Mouse (Mus musculus) neural tube, embryonic 14.5 days (tissue): Measurements from ENCODE around the gene Btbd3. TPM values are rescaled to one million over a fixed set of nuclear protein-coding genes. Genes with fewer than 3 reads are reported as not detected.

Experiments
- ATAC-seq: fragments of 200-750 bp; cut with Nextera tagmentation; 2 replicates; pipeline ENCODE4 v1.8.0; 2017; ENCODE audit warnings: low read depth, mild to moderate bottlenecking, moderate TSS enrichment, moderate library complexity
- H3K27ac ChIP-seq: fragments of 300-500 bp; sonication (generic); 2 replicates; pipeline ENCODE4 v1.5.1; 2014; ENCODE audit warnings: low read depth, mild to moderate bottlenecking, control low read depth, low read length, moderate library complexity, mixed read lengths
- H3K27me3 ChIP-seq: fragments of 300-500 bp; sonication (generic); 2 replicates; pipeline ENCODE4 v1.6.1; 2014; ENCODE audit warnings: low read length; ENCODE audit not compliant: control insufficient read depth, insufficient read depth
- H3K36me3 ChIP-seq: fragments of 300-500 bp; sonication (generic); 2 replicates; pipeline ENCODE4 v1.6.1; 2014; ENCODE audit warnings: low read length, mixed read lengths; ENCODE audit not compliant: control insufficient read depth, insufficient read depth
- H3K4me1 ChIP-seq: fragments of 300-500 bp; sonication (generic); 2 replicates; pipeline ENCODE4 v1.6.1; 2014; ENCODE audit warnings: low read length; ENCODE audit not compliant: control insufficient read depth, insufficient read depth
- H3K4me2 ChIP-seq: fragments of 300-500 bp; sonication (generic); 2 replicates; pipeline ENCODE4 v1.6.1; 2014; ENCODE audit warnings: mild to moderate bottlenecking, low read depth, low read length, control low read depth
- H3K4me3 ChIP-seq: fragments of 300-500 bp; sonication (generic); 2 replicates; pipeline ENCODE4 v1.5.1; 2014; ENCODE audit warnings: low read depth, low read length, control low read depth, mixed read lengths
- H3K9ac ChIP-seq: fragments of 300-500 bp; sonication (generic); replicated peaks from 2 replicates; pipeline ENCODE4 v1.6.1; 2014; ENCODE audit warnings: low read depth, mild to moderate bottlenecking, control low read depth, low read length, mixed read lengths
- H3K9me3 ChIP-seq: fragments of 300-500 bp; sonication (generic); 2 replicates; pipeline ENCODE4 v1.6.1; 2016; ENCODE audit warnings: low read length; ENCODE audit not compliant: control insufficient read depth
- WGBS: fragments of 180-500 bp; shearing (Covaris S2); extraction: QIAGEN DNeasy Blood & Tissue Kit; methylation state at CpG from one replicate; pipeline ENCODE4 v1.1.7; 2014; 5-methylcytosine and 5-hydroxymethylcytosine counted together
- polyA plus RNA-seq: library from polyadenylated mRNA; unstranded; fragments of >200 nt; fragmentation: Nextera tagmentation; extraction: Ambion mirVana; gene quantifications from 2 replicates; pipeline ENCODE4 v1.2.1, GENCODE M21; 2014

The Btbd3 gene
- polyA plus RNA-seq, 1 experiment from 2014 or later, result 26.1 TPM

DNA sequence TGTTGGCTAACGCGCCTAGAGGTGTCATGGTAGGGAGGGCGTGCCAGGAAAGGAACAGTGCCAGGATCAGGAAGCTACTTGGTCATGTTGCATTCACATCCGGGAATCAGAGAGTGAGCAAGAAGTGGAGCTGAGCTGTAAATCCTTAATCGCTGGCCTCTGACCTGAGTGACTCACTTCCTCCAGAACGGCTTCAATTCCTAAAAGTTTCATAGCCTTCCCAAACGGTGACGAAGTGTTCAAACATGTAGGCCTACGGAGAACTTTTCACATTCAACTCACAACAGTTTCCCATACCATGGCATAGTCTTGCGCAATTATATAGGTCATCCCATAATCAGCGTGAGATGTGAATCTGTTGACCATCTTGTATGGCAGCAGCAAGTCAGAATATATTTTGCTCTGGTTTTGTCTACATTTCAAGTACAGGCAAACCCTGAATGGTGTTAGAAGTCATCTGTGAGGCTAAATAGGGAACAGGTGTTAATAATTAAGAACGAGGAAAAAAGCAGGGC, 247.6 kb downstream of the Btbd3 start:
- Histone ChIP-seq H3K27me3 (no peaks in the 10 kb centered on the region), H3K4me3 (no peak overlapping the region), H3K9ac (no peak overlapping the region), H3K4me1 (no peaks in the 10 kb centered on the region), H3K4me2 (no peak overlapping the region), H3K27ac (no peak overlapping the region), H3K36me3 (no peaks in the 10 kb centered on the region), H3K9me3 (no peaks in the 10 kb centered on the region)
- ATAC-seq, result no peak
- WGBS, result 88% methylated on average over 12 of the region's 12 CpGs

DNA sequence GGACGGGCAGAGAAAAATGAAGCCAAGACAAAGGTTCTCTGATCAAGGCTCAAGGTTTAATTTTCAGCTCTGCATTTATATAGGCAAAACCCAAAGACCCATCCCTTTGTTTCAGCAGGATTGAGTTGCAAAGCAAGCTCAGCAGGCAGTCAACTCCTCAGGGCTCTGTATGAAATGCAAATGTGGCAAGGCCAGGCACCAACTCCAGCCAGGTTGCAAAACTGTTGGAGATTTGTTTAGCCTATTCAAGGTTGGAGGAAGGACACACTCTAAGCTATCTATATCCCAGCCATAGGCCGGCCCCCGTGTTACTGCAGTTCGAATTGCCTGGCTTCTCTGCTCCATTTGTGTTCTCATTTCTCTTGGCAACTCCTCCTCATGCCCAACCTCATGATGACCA, 259.2 kb downstream of the Btbd3 start:
- Histone ChIP-seq H3K36me3 (no peaks in the 10 kb centered on the region), H3K27me3 (no peaks in the 10 kb centered on the region), H3K4me1 (no peaks in the 10 kb centered on the region), H3K27ac (no peak overlapping the region), H3K9me3 (no peaks in the 10 kb centered on the region), H3K4me3 (no peak overlapping the region), H3K9ac (no peak overlapping the region), H3K4me2 (no peak overlapping the region)
- 43% methylated on average over 4 of the region's 4 CpGs for WGBS
- ATAC-seq, result no peak

GRCm38 (mm10) chr2:138528461-138528860, 272.1 kb downstream of the Btbd3 start:
- 0 out of 2 replicates have a peak, but pooled peaks cover 2% of the 10 kb centered on the region for H3K4me1 ChIP-seq
- no peak overlapping the region for H3K4me2 ChIP-seq
- no peak overlapping the region for H3K27ac ChIP-seq
- no peaks in the 10 kb centered on the region for H3K36me3 ChIP-seq
- no peaks in the 10 kb centered on the region for H3K9me3 ChIP-seq
- WGBS, result 82% methylated on average over 1 of the region's 1 CpGs
- no peak overlapping the region for H3K9ac ChIP-seq
- H3K4me3 ChIP-seq, result no peak overlapping the region
- ATAC-seq, result no peak
- no peaks in the 10 kb centered on the region for H3K27me3 ChIP-seq

- ATAC-seq, result no peak
- H3K27me3 ChIP-seq, result no peaks in the 10 kb centered on the region
- WGBS, result 58% methylated on average over 5 of the region's 5 CpGs
Observed at GRCm38 (mm10) chr2:138531160-138531967, 275.0 kb downstream of the Btbd3 start.

DNA sequence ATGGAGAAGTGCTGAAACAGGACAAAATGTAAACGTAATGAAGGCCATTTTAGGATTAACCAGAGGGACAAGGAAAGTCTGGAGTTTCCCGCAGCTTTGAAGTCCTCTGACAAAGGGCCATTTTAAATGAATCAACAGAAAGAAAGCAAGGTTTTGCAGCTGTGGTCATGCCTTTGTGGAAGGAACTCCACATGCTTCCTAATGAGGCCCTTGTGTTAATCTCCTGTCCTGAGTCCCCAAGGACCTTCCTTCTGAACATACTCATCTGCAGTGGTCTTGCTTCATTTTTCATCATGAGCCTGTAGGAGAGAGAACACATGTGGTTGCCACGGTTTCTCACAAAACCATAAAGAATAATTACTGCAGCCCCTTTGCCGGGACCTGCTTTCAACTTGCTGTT, 275.6 kb downstream of the Btbd3 start:
- WGBS, result 39% methylated on average over 4 of the region's 4 CpGs
- H3K27me3 ChIP-seq, result no peaks in the 10 kb centered on the region
- no peak overlapping the region for H3K9ac ChIP-seq
- no peak overlapping the region for H3K27ac ChIP-seq
- H3K9me3 ChIP-seq, result no peaks in the 10 kb centered on the region
- no peak for ATAC-seq
- H3K4me2 ChIP-seq, result no peak overlapping the region
- 0 out of 2 replicates have a peak, but pooled peaks cover 2% of the 10 kb centered on the region for H3K4me1 ChIP-seq
- H3K36me3 ChIP-seq, result no peaks in the 10 kb centered on the region
- H3K4me3 ChIP-seq, result no peak overlapping the region

More at GRCm38 (mm10) chr2:138531160-138531967, 275.0 kb downstream of the Btbd3 start:
- H3K4me3 ChIP-seq, result no peak overlapping the region
- no peak overlapping the region for H3K4me2 ChIP-seq
- H3K9ac ChIP-seq, result no peak overlapping the region
- no peaks in the 10 kb centered on the region for H3K9me3 ChIP-seq
- H3K36me3 ChIP-seq, result no peaks in the 10 kb centered on the region
- H3K4me1 ChIP-seq, result 0 out of 2 replicates have a peak, but pooled peaks cover 2% of the 10 kb centered on the region
- H3K27ac ChIP-seq, result no peak overlapping the region

DNA sequence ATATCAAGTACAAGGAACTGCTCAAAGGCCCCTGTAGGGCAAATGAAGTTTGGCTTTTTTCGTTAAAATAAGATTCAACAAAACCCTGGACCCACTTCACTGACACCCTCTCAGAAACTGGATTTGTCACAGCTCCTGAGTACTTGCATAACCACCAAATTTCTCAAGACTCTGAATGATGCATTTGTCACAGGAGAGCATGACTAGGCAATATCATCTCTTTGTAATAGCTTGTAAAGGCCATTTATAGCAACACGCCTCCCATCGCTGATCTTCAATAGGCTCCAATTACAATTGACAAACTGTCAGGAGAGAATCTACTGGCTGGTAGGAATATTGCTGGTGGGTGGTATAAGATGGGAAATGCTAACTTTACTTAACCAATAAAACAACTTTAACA, 283.3 kb downstream of the Btbd3 start:
- Histone ChIP-seq H3K9me3 (no peaks in the 10 kb centered on the region), H3K4me2 (no peak overlapping the region), H3K4me1 (no peaks in the 10 kb centered on the region), H3K27ac (no peak overlapping the region), H3K36me3 (no peaks in the 10 kb centered on the region), H3K4me3 (no peak overlapping the region), H3K27me3 (no peaks in the 10 kb centered on the region), H3K9ac (no peak overlapping the region)
- WGBS, result 74% methylated on average over 3 of the region's 3 CpGs
- no peak for ATAC-seq

DNA sequence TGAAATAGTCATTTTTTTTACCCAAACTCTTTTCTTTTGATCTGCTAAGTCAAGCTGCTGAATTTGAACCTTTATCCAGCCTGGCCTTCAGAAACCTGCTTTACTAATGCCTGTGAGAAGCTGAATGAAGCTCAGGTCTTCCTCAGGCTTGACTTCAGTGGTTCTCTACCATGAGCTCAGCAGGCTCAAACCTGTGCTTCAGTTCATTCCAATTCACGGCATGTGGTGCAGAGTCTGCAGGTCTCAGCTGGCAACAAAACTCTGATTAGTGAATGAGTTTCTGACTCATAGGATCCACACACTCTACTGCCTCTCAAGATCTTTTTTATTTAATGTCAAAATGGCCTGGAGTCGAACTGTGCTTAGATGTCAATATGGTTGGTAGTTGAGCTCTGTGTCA, 292.6 kb downstream of the Btbd3 start:
- H3K4me2 ChIP-seq, result no peak overlapping the region
- no peaks in the 10 kb centered on the region for H3K9me3 ChIP-seq
- H3K4me3 ChIP-seq, result no peak overlapping the region
- no peaks in the 10 kb centered on the region for H3K36me3 ChIP-seq
- 75% methylated on average over 2 of the region's 2 CpGs for WGBS
- no peak overlapping the region for H3K9ac ChIP-seq
- no peak overlapping the region for H3K27ac ChIP-seq
- no peaks in the 10 kb centered on the region for H3K27me3 ChIP-seq
- H3K4me1 ChIP-seq, result no peaks in the 10 kb centered on the region
- ATAC-seq, result no peak

DNA sequence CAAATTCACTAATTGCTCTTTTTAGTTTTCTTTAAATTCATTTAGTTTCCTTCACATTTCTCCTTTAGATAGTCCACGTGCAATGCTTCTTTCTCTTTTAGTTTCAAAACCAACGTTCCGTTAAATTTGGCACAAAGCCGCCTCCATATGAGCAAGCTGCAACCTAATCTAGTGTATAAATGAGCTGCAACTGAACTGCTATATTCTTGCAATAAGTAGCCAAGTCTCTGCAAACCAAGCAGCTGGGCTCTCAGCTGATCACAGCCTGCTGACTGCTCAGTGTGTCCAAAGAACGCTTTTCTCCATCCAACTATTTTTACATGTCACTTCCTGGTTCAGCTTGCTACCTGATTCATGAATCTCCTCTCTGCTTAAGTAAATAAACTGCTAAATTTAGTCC, 295.2 kb downstream of the Btbd3 start:
- WGBS, result 74% methylated on average over 5 of the region's 5 CpGs

DNA sequence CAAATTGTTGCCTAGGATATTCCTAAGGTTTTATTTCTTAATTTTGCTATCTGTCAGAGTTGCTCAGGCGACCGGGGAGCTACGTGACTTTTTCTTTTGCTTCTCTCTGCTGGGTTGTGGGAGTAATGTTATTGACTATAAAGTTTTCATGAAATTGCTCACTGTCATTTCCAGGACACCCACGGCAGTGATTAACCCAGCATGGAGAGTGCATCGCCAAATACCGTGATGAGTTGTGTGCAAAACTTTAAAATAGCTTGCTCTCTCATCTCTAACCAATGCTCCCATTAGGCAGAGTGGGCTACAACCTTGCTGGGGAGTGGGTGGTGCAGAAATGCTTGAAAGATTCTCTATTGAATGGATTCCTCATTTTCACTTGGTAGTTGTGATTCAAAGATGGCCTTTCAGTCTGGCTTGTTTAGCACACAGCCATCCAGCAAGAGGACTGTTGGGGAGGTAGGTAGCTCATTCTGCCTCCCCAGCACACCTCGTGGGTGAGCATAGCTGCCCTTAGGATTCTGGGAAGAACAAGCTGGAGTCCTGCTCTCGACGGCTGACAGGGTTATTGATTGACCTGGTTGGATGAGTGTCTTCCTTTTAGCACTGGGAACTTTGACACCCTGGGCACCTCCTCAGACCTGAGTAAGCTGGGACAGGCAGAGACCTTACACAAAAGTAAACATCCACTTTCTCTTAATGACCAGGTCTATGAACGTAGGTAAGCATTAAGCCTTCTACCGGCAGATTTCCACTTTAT, 298.9 kb downstream of the Btbd3 start:
- Histone ChIP-seq H3K27ac (no peak overlapping the region), H3K9ac (no peak overlapping the region), H3K4me3 (no peak overlapping the region), H3K4me2 (no peak overlapping the region), H3K9me3 (no peaks in the 10 kb centered on the region), H3K36me3 (no peaks in the 10 kb centered on the region), H3K4me1 (no peaks in the 10 kb centered on the region), H3K27me3 (no peaks in the 10 kb centered on the region)
- 80% methylated on average over 11 of the region's 11 CpGs for whole genome bisulfite sequencing
- no peak for ATAC-seq

More for the DNA sequence above, 295.2 kb downstream of the Btbd3 start:
- Histone ChIP-seq H3K4me1 (no peaks in the 10 kb centered on the region), H3K4me2 (no peak overlapping the region), H3K4me3 (no peak overlapping the region), H3K36me3 (no peaks in the 10 kb centered on the region), H3K9me3 (no peaks in the 10 kb centered on the region), H3K27ac (no peak overlapping the region), H3K27me3 (no peaks in the 10 kb centered on the region), H3K9ac (no peak overlapping the region)
- no peak for ATAC-seq
